Mouse (Mus musculus): ENCODE results near the gene C1s2. TPM values are rescaled to one million over a fixed set of nuclear protein-coding genes. Genes with fewer than 3 reads are reported as not detected.
"Not testable (repeated sequence)": the region's sequence is repeated elsewhere in the genome, so short reads cannot be mapped to it uniquely, and the experiment has no call there.

The C1s2 gene
- polyA plus RNA-seq, 1 experiment, result 0.04 TPM

DNA sequence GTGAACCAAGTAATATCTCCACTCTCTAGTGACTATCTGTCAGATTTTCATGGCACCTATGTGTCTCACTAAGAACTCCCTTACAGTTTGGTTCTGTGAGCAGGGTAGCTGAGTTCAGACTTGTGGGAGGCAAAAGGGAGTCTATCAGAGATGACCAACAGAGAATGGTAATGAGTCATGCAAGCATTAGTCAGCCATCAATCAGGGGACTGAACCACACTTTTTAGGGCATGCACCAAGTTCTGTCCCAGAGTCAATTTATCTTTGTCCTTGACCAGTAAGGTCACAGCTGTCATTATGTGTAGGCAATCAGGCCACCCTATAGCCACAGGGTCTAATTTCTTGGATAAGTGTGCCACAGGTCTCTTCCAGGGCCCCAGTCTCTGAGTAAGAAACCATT lies 47.1 kb downstream of the C1s2 start:
- no peak overlapping the region for H3K4me3 ChIP-seq (ENCODE audit: insufficient read depth, poor library complexity, severe bottlenecking)
- peak; percentile 37 for TF ChIP-seq MYOD1 (IDR thresholded peaks at IDR 0.05; ENCODE audit: control insufficient read depth, insufficient read length, low read depth)
- TF ChIP-seq CEBPB (IDR thresholded peaks at IDR 0.05; ENCODE audit: low read depth), result no peak
- no peak overlapping the region for H3ac ChIP-seq (ENCODE audit: control insufficient read depth, insufficient read length, low read depth)
- no peaks in the 10 kb centered on the region for H3K79me2 ChIP-seq (ENCODE audit: control insufficient read depth, insufficient read depth)
- no peaks in the 10 kb centered on the region for H3K79me3 ChIP-seq (ENCODE audit: low read depth)
- H3K36me3 ChIP-seq (ENCODE audit: control insufficient read depth, insufficient read depth), result no peaks in the 10 kb centered on the region
- no peaks in the 10 kb centered on the region for H3K27me3 ChIP-seq (ENCODE audit: control insufficient read depth, insufficient read depth, insufficient read length)

DNA sequence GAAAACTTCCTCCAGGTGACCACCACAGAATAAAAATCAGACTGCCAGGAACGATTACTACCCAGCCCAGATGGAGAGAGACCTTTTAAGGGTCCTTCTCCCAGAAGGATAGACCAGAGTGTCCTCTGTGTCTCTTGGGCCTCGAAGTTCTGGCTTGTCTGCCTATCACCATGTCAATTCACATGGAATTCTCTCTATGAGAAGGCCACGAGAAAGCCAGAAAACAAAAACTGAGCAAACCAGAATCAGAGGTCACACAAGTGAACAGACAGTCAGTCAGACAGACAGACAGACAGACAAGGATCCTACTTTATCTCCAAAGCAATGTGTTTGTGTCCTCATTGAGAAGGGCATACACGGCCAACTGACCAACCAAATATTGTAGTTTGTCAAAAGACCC lies 49.6 kb downstream of the C1s2 start:
- no peaks in the 10 kb centered on the region for H3K79me3 ChIP-seq (ENCODE audit: low read depth)
- TF ChIP-seq MYOG (IDR thresholded peaks at IDR 0.05; ENCODE audit: control insufficient read depth, extremely low read depth, insufficient read length) (no peak), MYOD1 (IDR thresholded peaks at IDR 0.05; ENCODE audit: control insufficient read depth, insufficient read length, low read depth) (no peak), CTCF (IDR thresholded peaks at IDR 0.05; ENCODE audit: control insufficient read depth, insufficient read depth, insufficient read length) (no peak), FOSL1 (IDR thresholded peaks at IDR 0.05; ENCODE audit: insufficient read depth, low read length, poor library complexity, severe bottlenecking) (no peak), CEBPB (IDR thresholded peaks at IDR 0.05; ENCODE audit: low read depth) (no peak), MAX (IDR thresholded peaks at IDR 0.05) (no peak)
- no peaks in the 10 kb centered on the region for H3K36me3 ChIP-seq (ENCODE audit: control insufficient read depth, insufficient read depth)
- H3ac ChIP-seq (ENCODE audit: control insufficient read depth, insufficient read length, low read depth), result no peak overlapping the region
- no peaks in the 10 kb centered on the region for H3K79me2 ChIP-seq (ENCODE audit: control insufficient read depth, insufficient read depth)
- no peak overlapping the region for H3K4me3 ChIP-seq (ENCODE audit: insufficient read depth, poor library complexity, severe bottlenecking)
- no peaks in the 10 kb centered on the region for H3K27me3 ChIP-seq (ENCODE audit: control insufficient read depth, insufficient read depth, insufficient read length)

- no peak overlapping the region for H3K4me3 ChIP-seq (ENCODE audit: insufficient read depth, poor library complexity, severe bottlenecking)
- no peaks in the 10 kb centered on the region for H3K79me3 ChIP-seq (ENCODE audit: low read depth)
- H3K79me2 ChIP-seq (ENCODE audit: control insufficient read depth, insufficient read depth), result no peaks in the 10 kb centered on the region
- no peak overlapping the region for H3ac ChIP-seq (ENCODE audit: control insufficient read depth, insufficient read length, low read depth)
- no peaks in the 10 kb centered on the region for H3K27me3 ChIP-seq (ENCODE audit: control insufficient read depth, insufficient read depth, insufficient read length)
- no peaks in the 10 kb centered on the region for H3K36me3 ChIP-seq (ENCODE audit: control insufficient read depth, insufficient read depth)
- TF ChIP-seq CEBPB (IDR thresholded peaks at IDR 0.05; ENCODE audit: low read depth) (no peak), CTCF (IDR thresholded peaks at IDR 0.05; ENCODE audit: control insufficient read depth, insufficient read depth, insufficient read length) (no peak), MAX (IDR thresholded peaks at IDR 0.05) (no peak), FOSL1 (IDR thresholded peaks at IDR 0.05; ENCODE audit: insufficient read depth, low read length, poor library complexity, severe bottlenecking) (no peak), MYOD1 (IDR thresholded peaks at IDR 0.05; ENCODE audit: control insufficient read depth, insufficient read length, low read depth) (no peak), USF1 (IDR thresholded peaks at IDR 0.05; ENCODE audit: low read depth) (no peak), MYOG (IDR thresholded peaks at IDR 0.05; ENCODE audit: control insufficient read depth, extremely low read depth, insufficient read length) (no peak)
Measured at GRCm38 (mm10) chr6:124585761-124586160, 50.1 kb downstream of the C1s2 start.

- no peak for TF ChIP-seq USF1 (IDR thresholded peaks at IDR 0.05; ENCODE audit: low read depth)
- no peak for TF ChIP-seq MAX (IDR thresholded peaks at IDR 0.05)
- no peak for TF ChIP-seq CEBPB (IDR thresholded peaks at IDR 0.05; ENCODE audit: low read depth)
- no peak for TF ChIP-seq MYOD1 (IDR thresholded peaks at IDR 0.05; ENCODE audit: control insufficient read depth, insufficient read length, low read depth)
- no peak for TF ChIP-seq MYOG (IDR thresholded peaks at IDR 0.05; ENCODE audit: control insufficient read depth, extremely low read depth, insufficient read length)
- TF ChIP-seq CTCF (IDR thresholded peaks at IDR 0.05; ENCODE audit: control insufficient read depth, insufficient read depth, insufficient read length), result no peak
- no peak for TF ChIP-seq FOSL1 (IDR thresholded peaks at IDR 0.05; ENCODE audit: insufficient read depth, low read length, poor library complexity, severe bottlenecking)
- Histone ChIP-seq H3K79me3 (ENCODE audit: low read depth) (no peaks in the 10 kb centered on the region), H3K36me3 (ENCODE audit: control insufficient read depth, insufficient read depth) (no peaks in the 10 kb centered on the region), H3K4me3 (ENCODE audit: insufficient read depth, poor library complexity, severe bottlenecking) (no peak overlapping the region), H3ac (ENCODE audit: control insufficient read depth, insufficient read length, low read depth) (no peak overlapping the region), H3K79me2 (ENCODE audit: control insufficient read depth, insufficient read depth) (no peaks in the 10 kb centered on the region), H3K27me3 (ENCODE audit: control insufficient read depth, insufficient read depth, insufficient read length) (no peaks in the 10 kb centered on the region)
Measured at GRCm38 (mm10) chr6:124584935-124585334, 51.0 kb downstream of the C1s2 start.

DNA sequence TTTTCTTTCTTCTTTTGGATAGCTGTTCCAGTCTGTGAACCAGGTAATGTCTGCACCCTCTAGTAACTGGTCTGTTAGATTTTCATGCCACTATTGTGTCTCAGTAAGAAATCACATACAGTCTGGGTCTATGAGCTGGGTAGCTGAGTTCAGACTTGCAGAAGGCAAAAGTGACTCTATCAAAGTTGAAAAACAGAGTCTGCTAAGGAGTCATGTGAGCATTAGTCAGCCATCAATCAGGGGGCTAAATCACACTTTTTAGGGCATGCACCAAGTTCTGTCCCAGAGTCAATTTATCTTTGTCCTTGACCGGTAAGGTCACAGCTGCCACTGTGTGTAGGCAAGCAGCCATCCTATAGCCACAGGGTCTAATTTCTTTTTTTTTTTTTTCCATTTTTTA lies 53.7 kb downstream of the C1s2 start:
- H3ac ChIP-seq (ENCODE audit: control insufficient read depth, insufficient read length, low read depth), result no peak overlapping the region
- H3K27me3 ChIP-seq (ENCODE audit: control insufficient read depth, insufficient read depth, insufficient read length), result no peaks in the 10 kb centered on the region
- H3K4me3 ChIP-seq (ENCODE audit: insufficient read depth, poor library complexity, severe bottlenecking), result no peak overlapping the region
- H3K79me2 ChIP-seq (ENCODE audit: control insufficient read depth, insufficient read depth), result no peaks in the 10 kb centered on the region
- no peak for TF ChIP-seq MAX (IDR thresholded peaks at IDR 0.05)
- TF ChIP-seq USF1 (IDR thresholded peaks at IDR 0.05; ENCODE audit: low read depth), result no peak
- TF ChIP-seq MYOD1 (IDR thresholded peaks at IDR 0.05; ENCODE audit: control insufficient read depth, insufficient read length, low read depth), result no peak
- no peak for TF ChIP-seq FOSL1 (IDR thresholded peaks at IDR 0.05; ENCODE audit: insufficient read depth, low read length, poor library complexity, severe bottlenecking)
- TF ChIP-seq MYOG (IDR thresholded peaks at IDR 0.05; ENCODE audit: control insufficient read depth, extremely low read depth, insufficient read length), result no peak
- TF ChIP-seq CEBPB (IDR thresholded peaks at IDR 0.05; ENCODE audit: low read depth), result no peak
- no peak for TF ChIP-seq CTCF (IDR thresholded peaks at IDR 0.05; ENCODE audit: control insufficient read depth, insufficient read depth, insufficient read length)
- no peaks in the 10 kb centered on the region for H3K79me3 ChIP-seq (ENCODE audit: low read depth)
- H3K36me3 ChIP-seq (ENCODE audit: control insufficient read depth, insufficient read depth), result no peaks in the 10 kb centered on the region

DNA sequence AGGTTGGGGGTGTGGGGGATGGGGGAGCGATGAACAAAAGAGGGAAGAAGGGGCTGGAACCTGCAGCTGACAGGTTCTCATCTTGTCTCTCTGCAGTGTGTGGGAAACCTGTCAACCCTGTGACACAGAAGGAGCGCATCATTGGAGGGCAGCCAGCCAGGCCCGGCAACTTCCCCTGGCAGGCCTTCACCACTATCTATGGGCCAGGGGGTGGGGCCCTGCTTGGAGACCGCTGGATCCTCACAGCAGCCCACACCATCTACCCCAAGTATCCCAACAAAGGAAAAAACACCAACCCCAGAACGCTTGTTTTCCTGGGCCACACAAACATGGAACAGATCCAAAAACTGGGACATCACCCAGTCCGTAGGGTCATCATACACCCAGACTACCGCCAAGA lies 55.7 kb downstream of the C1s2 start:
- H3K79me2 ChIP-seq (ENCODE audit: control insufficient read depth, insufficient read depth); H3K4me3 ChIP-seq (ENCODE audit: insufficient read depth, poor library complexity, severe bottlenecking); H3K27me3 ChIP-seq (ENCODE audit: control insufficient read depth, insufficient read depth, insufficient read length); H3ac ChIP-seq (ENCODE audit: control insufficient read depth, insufficient read length, low read depth); H3K36me3 ChIP-seq (ENCODE audit: control insufficient read depth, insufficient read depth); H3K79me3 ChIP-seq (ENCODE audit: low read depth): not testable (repeated sequence)

DNA sequence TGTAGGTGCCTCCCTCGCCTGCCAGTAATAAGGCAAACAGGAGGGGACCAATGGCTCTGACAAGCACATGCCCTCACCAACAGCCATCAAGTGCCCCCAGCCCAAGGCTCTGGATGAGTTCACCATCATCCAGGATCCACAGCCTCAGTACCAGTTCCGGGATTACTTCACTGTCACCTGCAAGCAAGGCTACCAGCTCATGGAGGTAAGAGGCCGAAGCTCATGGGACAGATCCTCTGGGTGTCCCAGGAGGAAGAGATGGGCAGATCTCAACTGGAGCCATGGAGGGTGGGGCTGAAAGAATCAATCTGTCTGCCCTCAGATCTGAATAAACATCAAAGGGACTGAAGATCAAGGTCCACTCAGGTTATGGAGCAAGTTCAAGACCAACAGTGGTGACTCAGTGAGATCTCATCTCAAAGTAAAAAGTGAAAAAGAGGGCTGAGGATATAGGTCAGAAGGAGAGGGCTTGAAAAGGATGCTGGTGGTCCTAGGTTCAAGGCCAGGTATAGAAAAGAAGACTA lies 60.7 kb downstream of the C1s2 start:
- not testable (repeated sequence) for H3K79me2 ChIP-seq (ENCODE audit: control insufficient read depth, insufficient read depth); H3K27me3 ChIP-seq (ENCODE audit: control insufficient read depth, insufficient read depth, insufficient read length); H3K4me3 ChIP-seq (ENCODE audit: insufficient read depth, poor library complexity, severe bottlenecking); H3K79me3 ChIP-seq (ENCODE audit: low read depth); H3K36me3 ChIP-seq (ENCODE audit: control insufficient read depth, insufficient read depth); H3ac ChIP-seq (ENCODE audit: control insufficient read depth, insufficient read length, low read depth)
